Mouse (Mus musculus): ENCODE measurements around the gene Bri3. TPM values are rescaled to one million over a fixed set of nuclear protein-coding genes. Genes with fewer than 3 reads are reported as not detected.
A peak's percentile ranks its signal among the peaks of the same experiment; 100 is the strongest.

Bri3 gene
- total RNA-seq, 2 experiments from 2014 or later, result 64.7 to 65.3 TPM

GRCm38 (mm10) chr5:144276898-144277630 is 32.8 kb downstream of the Bri3 start:
- no peak for DNase-seq (ENCODE audit: low spot score in 2 of 2)
- Histone ChIP-seq H3K27ac (no peak overlapping the region), H3K4me3 (no peak overlapping the region)
- TF ChIP-seq CTCF (conservative IDR thresholded peaks at IDR 0.05), result no peak

GRCm38 (mm10) chr5:144278374-144278960 is 34.2 kb downstream of the Bri3 start:
- DNase-seq (ENCODE audit: low spot score in 2 of 2), result no peak
- Histone ChIP-seq H3K4me3 (no peak overlapping the region), H3K27ac (no peak overlapping the region)
- no peak for TF ChIP-seq CTCF (conservative IDR thresholded peaks at IDR 0.05)

- DNase-seq (ENCODE audit: low spot score in 2 of 2), result no peak
- no peak for TF ChIP-seq CTCF (conservative IDR thresholded peaks at IDR 0.05)
Observed at GRCm38 (mm10) chr5:144279081-144279541, 34.9 kb downstream of the Bri3 start.

GRCm38 (mm10) chr5:144279926-144280325 is 35.7 kb downstream of the Bri3 start:
- TF ChIP-seq CTCF (conservative IDR thresholded peaks at IDR 0.05), result no peak
- Histone ChIP-seq H3K4me3 (no peak overlapping the region), H3K27ac (no peak overlapping the region)
- DNase-seq (ENCODE audit: low spot score in 2 of 2), result no peak

More at GRCm38 (mm10) chr5:144279081-144279541, 34.9 kb downstream of the Bri3 start:
- Histone ChIP-seq H3K4me3 (no peak overlapping the region), H3K27ac (no peak overlapping the region)

- H3K27ac ChIP-seq, result no peak overlapping the region
- TF ChIP-seq CTCF (conservative IDR thresholded peaks at IDR 0.05), result no peak
Observed at GRCm38 (mm10) chr5:144282470-144283260, 38.4 kb downstream of the Bri3 start.

GRCm38 (mm10) chr5:144283551-144284031 is 39.4 kb downstream of the Bri3 start:
- no peak for TF ChIP-seq CTCF (conservative IDR thresholded peaks at IDR 0.05)
- Histone ChIP-seq H3K4me3 (no peak overlapping the region), H3K27ac (no peak overlapping the region)
- DNase-seq (ENCODE audit: low spot score in 2 of 2), result no peak

More at GRCm38 (mm10) chr5:144282470-144283260, 38.4 kb downstream of the Bri3 start:
- no peak overlapping the region for H3K4me3 ChIP-seq
- no peak for DNase-seq (ENCODE audit: low spot score in 2 of 2)

- no peak for TF ChIP-seq CTCF (conservative IDR thresholded peaks at IDR 0.05)
- DNase-seq (ENCODE audit: low spot score in 2 of 2), result no peak
- Histone ChIP-seq H3K4me3 (no peak overlapping the region), H3K27ac (no peak overlapping the region)
Observed at GRCm38 (mm10) chr5:144284599-144284998, 40.4 kb downstream of the Bri3 start.

- TF ChIP-seq CTCF (conservative IDR thresholded peaks at IDR 0.05), result no peak
- DNase-seq (ENCODE audit: low spot score in 2 of 2), result no peak
- H3K27ac ChIP-seq, result no peak overlapping the region
- no peak overlapping the region for H3K4me3 ChIP-seq
Observed at GRCm38 (mm10) chr5:144286591-144287266, 42.5 kb downstream of the Bri3 start.

GRCm38 (mm10) chr5:144287267-144287820 is 43.1 kb downstream of the Bri3 start:
- no peak overlapping the region for H3K27ac ChIP-seq
- no peak overlapping the region for H3K4me3 ChIP-seq
- no peak for DNase-seq (ENCODE audit: low spot score in 2 of 2)
- TF ChIP-seq CTCF (conservative IDR thresholded peaks at IDR 0.05), result no peak

- TF ChIP-seq CTCF (conservative IDR thresholded peaks at IDR 0.05), result no peak
- Histone ChIP-seq H3K4me3 (no peak overlapping the region), H3K27ac (no peak overlapping the region)
- no peak for DNase-seq (ENCODE audit: low spot score in 2 of 2)
Observed at GRCm38 (mm10) chr5:144288391-144288790, 44.2 kb downstream of the Bri3 start.

- peak in 1 of 2 experiments; percentile 42 for DNase-seq (ENCODE audit: low spot score in 2 of 2)
- peak overlapping the region; percentile 48; the same call in 1 of the 2 replicates for H3K27ac ChIP-seq
- no peak overlapping the region for H3K4me3 ChIP-seq
- TF ChIP-seq CTCF (conservative IDR thresholded peaks at IDR 0.05), result no peak
Observed at GRCm38 (mm10) chr5:144289769-144290440, 45.7 kb downstream of the Bri3 start.

GRCm38 (mm10) chr5:144294908-144295307 is 50.7 kb downstream of the Bri3 start:
- DNase-seq (ENCODE audit: low spot score in 2 of 2), result no peak
- H3K4me3 ChIP-seq, result no peak overlapping the region
- TF ChIP-seq CTCF (conservative IDR thresholded peaks at IDR 0.05), result no peak
- no peak overlapping the region for H3K27ac ChIP-seq

Measured in layer of hippocampus, adult 2 months (tissue).